ENCODE assay signal across 8 mouse cellular contexts in genomic region chr6:118561225-118561624, GRCm38 (mm10). TPM values are rescaled to one million over a fixed set of nuclear protein-coding genes. Genes with fewer than 3 reads are reported as not detected.
DNase-seq lines count a peak whose midpoint lies in the region; ATAC-seq and TF ChIP-seq lines count a peak whose summit lies in the region.

No protein-coding gene starts in this region.

- H3K4me1 ChIP-seq in kidney, adult 2 months (ENCODE audit: control insufficient read depth, insufficient read depth, low read length) = no peaks in the 10 kb centered on the region
- H3K4me1 ChIP-seq in brown adipose tissue, adult 24 weeks (ENCODE audit: control insufficient read depth, insufficient read depth, insufficient read length, low read length) = peaks cover 3% of the 10 kb centered on the region; the same call in 1 of the 2 replicates
- H3K4me1 ChIP-seq in hindbrain, embryonic 14.5 days (replicated peaks; ENCODE audit: control insufficient read depth, insufficient read depth, low read length) = peaks cover 28% of the 10 kb centered on the region
- peaks cover 42% of the 10 kb centered on the region for H3K4me1 ChIP-seq in midbrain, embryonic 13.5 days (replicated peaks)

- no peak for ATAC-seq in hindbrain, embryonic 14.5 days (ENCODE audit: low FRiP score)
- no peak for ATAC-seq in midbrain, embryonic 13.5 days

- H3K4me2 ChIP-seq in hindbrain, embryonic 14.5 days (replicated peaks) = peak overlapping the region; percentile 86
- H3K4me2 ChIP-seq in midbrain, embryonic 13.5 days (replicated peaks) = peak overlapping the region; percentile 89

- H3K36me3 ChIP-seq in kidney, adult 2 months (ENCODE audit: control insufficient read depth, insufficient read depth, low read length) = no peaks in the 10 kb centered on the region; the same call in 1 of the 2 replicates
- peaks cover 31% of the 10 kb centered on the region for H3K36me3 ChIP-seq in hindbrain, embryonic 14.5 days (replicated peaks; ENCODE audit: control insufficient read depth, insufficient read depth)
- H3K36me3 ChIP-seq in midbrain, embryonic 13.5 days = peaks cover 30% of the 10 kb centered on the region

- TF ChIP-seq POLR2A in kidney, adult 2 months (IDR thresholded peaks at IDR 0.05; ENCODE audit: low read depth, low read length) = no peak

- DNase-seq in kidney, adult 2 months = no peak
- DNase-seq in kidney, postnatal 4 days = no peak
- no peak for DNase-seq in hindbrain, embryonic 14.5 days (ENCODE audit: low spot score)
- DNase-seq in layer of hippocampus, adult 9-11 months = no peak
- no peak for DNase-seq in cerebellum, adult 8-10 months
- no peak for DNase-seq in kidney, adult 11 months

- H3K4me3 ChIP-seq in kidney, adult 2 months (ENCODE audit: insufficient read depth, low read depth, low read length) = peak overlapping the region; percentile 72; the same call in 1 of the 2 replicates
- H3K4me3 ChIP-seq in brown adipose tissue, adult 24 weeks (ENCODE audit: insufficient read depth, low read depth, low read length) = peak overlapping the region; percentile 75
- H3K4me3 ChIP-seq in hindbrain, embryonic 14.5 days (replicated peaks; ENCODE audit: low read length) = peak overlapping the region; percentile 62
- H3K4me3 ChIP-seq in midbrain, embryonic 13.5 days (replicated peaks) = peak overlapping the region; percentile 78

- peak overlapping the region; percentile 79 for H3K9ac ChIP-seq in hindbrain, embryonic 14.5 days
- peak overlapping the region; percentile 91 for H3K9ac ChIP-seq in midbrain, embryonic 13.5 days (replicated peaks)

- WGBS in kidney, adult 2 months = 79% methylated on average over 8 of the region's 8 CpGs
- WGBS in hindbrain, embryonic 14.5 days = 85% methylated on average over 8 of the region's 8 CpGs
- WGBS in midbrain, embryonic 13.5 days = 85% methylated on average over 8 of the region's 8 CpGs

- no peaks in the 10 kb centered on the region for H3K9me3 ChIP-seq in hindbrain, embryonic 14.5 days (ENCODE audit: control insufficient read depth, low read length)
- H3K9me3 ChIP-seq in midbrain, embryonic 13.5 days = no peaks in the 10 kb centered on the region

- H3K27ac ChIP-seq in kidney, adult 2 months (ENCODE audit: insufficient read depth, low read depth, low read length) = no peak overlapping the region
- H3K27ac ChIP-seq in brown adipose tissue, adult 24 weeks (replicated peaks; ENCODE audit: low read depth, low read length) = no peak overlapping the region
- H3K27ac ChIP-seq in hindbrain, embryonic 14.5 days = peak overlapping the region; percentile 77
- no peak overlapping the region for H3K27ac ChIP-seq in midbrain, embryonic 13.5 days

- no peak for TF ChIP-seq CTCF in kidney, adult 2 months (conservative IDR thresholded peaks at IDR 0.05; ENCODE audit: insufficient read depth, insufficient read length, low read depth, low read length)

- H3K27me3 ChIP-seq in kidney, adult 2 months (replicated peaks; ENCODE audit: control insufficient read depth, insufficient read depth, low read length) = no peaks in the 10 kb centered on the region
- H3K27me3 ChIP-seq in hindbrain, embryonic 14.5 days (ENCODE audit: control insufficient read depth, insufficient read depth, low read length) = no peaks in the 10 kb centered on the region
- no peaks in the 10 kb centered on the region for H3K27me3 ChIP-seq in midbrain, embryonic 13.5 days

RNA-seq across cellular contexts. Expression of gene Ankrd26, which starts 0.8 kb away (rescaled TPM):
- polyA plus RNA-seq in kidney, adult 2 months (2012; rRNA removed) = 1.0 TPM in 2 replicates
- 1.6 and 1.7 TPM in 2 replicates for polyA plus RNA-seq in brown adipose tissue, adult 24 weeks (2012; ENCODE audit: insufficient read depth, insufficient read length, missing spikeins)
- polyA plus RNA-seq in hindbrain, embryonic 14.5 days (2014; fragmentation: Nextera tagmentation; extraction: Ambion mirVana) = 15.0 and 17.4 TPM in 2 replicates
- polyA plus RNA-seq in midbrain, embryonic 13.5 days (2015; fragmentation: Nextera tagmentation; extraction: Ambion mirVana) = 17.5 and 19.9 TPM in 2 replicates
